Mouse (Mus musculus) embryonic facial prominence, embryonic 13.5 days (tissue): ENCODE results near the gene Slc22a6. TPM values are rescaled to one million over a fixed set of nuclear protein-coding genes. Genes with fewer than 3 reads are reported as not detected.

Source experiments
- ATAC-seq: fragments of 200-750 bp; cut with Nextera tagmentation; 2 replicates; pipeline ENCODE4 v1.8.0; 2017; ENCODE audit warnings: low read depth; ENCODE audit not compliant: insufficient number of reproducible peaks, insufficient read depth, low FRiP score, low TSS enrichment
- H3K27ac ChIP-seq: fragments of 300-500 bp; sonication (generic); 2 replicates; pipeline ENCODE4 v1.5.1; 2015; ENCODE audit warnings: moderate library complexity, mild to moderate bottlenecking, inconsistent platforms
- H3K27me3 ChIP-seq: fragments of 300-500 bp; sonication (generic); 2 replicates; pipeline ENCODE4 v1.6.1; 2015; ENCODE audit warnings: mild to moderate bottlenecking, inconsistent platforms
- H3K36me3 ChIP-seq: fragments of 300-500 bp; sonication (generic); 2 replicates; pipeline ENCODE4 v1.6.1; 2015; ENCODE audit warnings: mild to moderate bottlenecking, inconsistent platforms
- H3K4me1 ChIP-seq: fragments of 300-500 bp; sonication (generic); 2 replicates; pipeline ENCODE4 v1.6.1; 2015; ENCODE audit warnings: inconsistent platforms
- H3K4me2 ChIP-seq: fragments of 300-500 bp; sonication (generic); 2 replicates; pipeline ENCODE4 v1.6.1; 2015; ENCODE audit warnings: moderate library complexity, mild to moderate bottlenecking, inconsistent platforms
- H3K4me3 ChIP-seq: fragments of 300-500 bp; sonication (generic); 2 replicates; pipeline ENCODE4 v1.5.1; 2015; ENCODE audit warnings: mild to moderate bottlenecking, inconsistent platforms
- H3K9ac ChIP-seq: fragments of 300-500 bp; sonication (generic); 2 replicates; pipeline ENCODE4 v1.6.1; 2015; ENCODE audit warnings: mild to moderate bottlenecking, inconsistent platforms
- H3K9me3 ChIP-seq: fragments of 300-500 bp; sonication (generic); 2 replicates; pipeline ENCODE4 v1.6.1; 2016; ENCODE audit warnings: inconsistent platforms
- WGBS: fragments of 180-500 bp; shearing (Covaris S2); methylation state at CpG from one replicate; pipeline ENCODE4 v1.1.7; 2015; ENCODE audit warnings: mixed read lengths; 5-methylcytosine and 5-hydroxymethylcytosine counted together
- polyA plus RNA-seq: library from polyadenylated mRNA; unstranded; fragments of >200 nt; fragmentation: Nextera tagmentation; extraction: Ambion mirVana; gene quantifications from 2 replicates; pipeline ENCODE4 v1.2.1, GENCODE M21; 2015

The Slc22a6 gene
- polyA plus RNA-seq: 0.08 and 0.12 TPM in 2 replicates

- no peak within 1 kb of the TSS for H3K4me3 ChIP-seq
- no peaks in the 10 kb centered on the region for H3K36me3 ChIP-seq
- H3K4me2 ChIP-seq: no peak within 1 kb of the TSS
- no peaks in the 10 kb centered on the region for H3K27me3 ChIP-seq
- H3K27ac ChIP-seq: no peak within 1 kb of the TSS
- H3K9ac ChIP-seq: no peak within 1 kb of the TSS
- no peaks in the 10 kb centered on the region for H3K9me3 ChIP-seq
- no peaks in the 10 kb centered on the region for H3K4me1 ChIP-seq
- 26% methylated on average over 7 of the region's 7 CpGs for WGBS
- no peak for ATAC-seq
Observed at GRCm38 (mm10) chr19:8617904-8618303, at the start of gene Slc22a6. Slc22a6 (plus strand) TSS chr19:8618039.

GRCm38 (mm10) chr19:8569453-8569863 lies 48.4 kb upstream of the Slc22a6 start:
- Histone ChIP-seq H3K9me3 (no peaks in the 10 kb centered on the region), H3K27me3 (no peaks in the 10 kb centered on the region), H3K27ac (no peak overlapping the region), H3K4me2 (peak overlapping the region; percentile 61), H3K4me3 (peak overlapping the region; percentile 33), H3K9ac (peak overlapping the region; percentile 61), H3K36me3 (no peaks in the 10 kb centered on the region), H3K4me1 (peaks cover 4% of the 10 kb centered on the region; the same call in 1 of the 2 replicates)
- ATAC-seq: no peak
- 5% methylated on average over 14 of the region's 14 CpGs for WGBS

- no peak overlapping the region for H3K4me3 ChIP-seq
- no peaks in the 10 kb centered on the region for H3K9me3 ChIP-seq
- H3K4me2 ChIP-seq: no peak overlapping the region
- no peak overlapping the region for H3K27ac ChIP-seq
- no peaks in the 10 kb centered on the region for H3K27me3 ChIP-seq
- no peak overlapping the region for H3K9ac ChIP-seq
- WGBS: 46% methylated on average over 2 of the region's 2 CpGs
- H3K4me1 ChIP-seq: peaks cover 4% of the 10 kb centered on the region; the same call in 1 of the 2 replicates
- ATAC-seq: no peak
- no peaks in the 10 kb centered on the region for H3K36me3 ChIP-seq
Observed at GRCm38 (mm10) chr19:8570341-8571040, 47.3 kb upstream of the Slc22a6 start.

- Histone ChIP-seq H3K36me3 (no peaks in the 10 kb centered on the region), H3K4me3 (no peak overlapping the region), H3K27me3 (no peaks in the 10 kb centered on the region), H3K4me1 (peaks cover 4% of the 10 kb centered on the region; the same call in 1 of the 2 replicates), H3K9me3 (no peaks in the 10 kb centered on the region), H3K4me2 (no peak overlapping the region), H3K9ac (no peak overlapping the region), H3K27ac (no peak overlapping the region)
- WGBS: 61% methylated on average over 7 of the region's 7 CpGs
- ATAC-seq: no peak
Observed at GRCm38 (mm10) chr19:8571746-8572145, 46.1 kb upstream of the Slc22a6 start.

GRCm38 (mm10) chr19:8572485-8572884 lies 45.4 kb upstream of the Slc22a6 start:
- Histone ChIP-seq H3K9ac (no peak overlapping the region), H3K27me3 (no peaks in the 10 kb centered on the region), H3K4me2 (no peak overlapping the region), H3K36me3 (no peaks in the 10 kb centered on the region), H3K4me3 (no peak overlapping the region), H3K4me1 (peaks cover 4% of the 10 kb centered on the region; the same call in 1 of the 2 replicates), H3K27ac (no peak overlapping the region), H3K9me3 (no peaks in the 10 kb centered on the region)
- no peak for ATAC-seq
- WGBS: 40% methylated on average over 3 of the region's 3 CpGs

GRCm38 (mm10) chr19:8577432-8577831 lies 40.4 kb upstream of the Slc22a6 start:
- H3K9me3 ChIP-seq: no peaks in the 10 kb centered on the region
- no peaks in the 10 kb centered on the region for H3K27me3 ChIP-seq
- H3K4me2 ChIP-seq: no peak overlapping the region
- no peak overlapping the region for H3K4me3 ChIP-seq
- H3K4me1 ChIP-seq: peaks cover 6% of the 10 kb centered on the region
- H3K36me3 ChIP-seq: no peaks in the 10 kb centered on the region
- H3K9ac ChIP-seq: no peak overlapping the region
- 79% methylated on average over 4 of the region's 4 CpGs for WGBS
- no peak overlapping the region for H3K27ac ChIP-seq
- ATAC-seq: no peak

GRCm38 (mm10) chr19:8578293-8578969 lies 39.4 kb upstream of the Slc22a6 start:
- peak overlapping the region; percentile 40 for H3K4me3 ChIP-seq

GRCm38 (mm10) chr19:8578970-8579342 lies 38.9 kb upstream of the Slc22a6 start:
- no peak for ATAC-seq
- WGBS: 64% methylated on average over 2 of the region's 2 CpGs
- Histone ChIP-seq H3K4me2 (peak overlapping the region; percentile 71), H3K27me3 (no peaks in the 10 kb centered on the region), H3K9ac (peak overlapping the region; percentile 69; the same call in 1 of the 2 replicates), H3K36me3 (no peaks in the 10 kb centered on the region), H3K4me1 (peaks cover 6% of the 10 kb centered on the region), H3K27ac (no peak overlapping the region), H3K4me3 (peak overlapping the region; percentile 40), H3K9me3 (no peaks in the 10 kb centered on the region)

More at GRCm38 (mm10) chr19:8578293-8578969, 39.4 kb upstream of the Slc22a6 start:
- peak; percentile 59 for ATAC-seq
- Histone ChIP-seq H3K9ac (peak overlapping the region; percentile 69), H3K36me3 (no peaks in the 10 kb centered on the region), H3K27ac (no peak overlapping the region), H3K4me2 (peak overlapping the region; percentile 71), H3K4me1 (peaks cover 6% of the 10 kb centered on the region), H3K9me3 (no peaks in the 10 kb centered on the region), H3K27me3 (no peaks in the 10 kb centered on the region)
- WGBS: 8% methylated on average over 24 of the region's 24 CpGs

- 0 out of 2 replicates have a peak, but pooled peaks cover 3% of the 10 kb centered on the region for H3K4me1 ChIP-seq
- no peaks in the 10 kb centered on the region for H3K9me3 ChIP-seq
- 85% methylated on average over 3 of the region's 3 CpGs for WGBS
- H3K9ac ChIP-seq: no peak overlapping the region
- H3K4me3 ChIP-seq: no peak overlapping the region
- ATAC-seq: no peak
- no peak overlapping the region for H3K4me2 ChIP-seq
- no peaks in the 10 kb centered on the region for H3K36me3 ChIP-seq
- H3K27ac ChIP-seq: no peak overlapping the region
- H3K27me3 ChIP-seq: no peaks in the 10 kb centered on the region
Observed at GRCm38 (mm10) chr19:8585298-8585697, 32.5 kb upstream of the Slc22a6 start.

- 65% methylated on average over 2 of the region's 2 CpGs for WGBS
- no peaks in the 10 kb centered on the region for H3K9me3 ChIP-seq
- H3K4me3 ChIP-seq: no peak overlapping the region
- H3K9ac ChIP-seq: no peak overlapping the region
- no peaks in the 10 kb centered on the region for H3K27me3 ChIP-seq
- no peak overlapping the region for H3K27ac ChIP-seq
- H3K4me2 ChIP-seq: no peak overlapping the region
- H3K36me3 ChIP-seq: no peaks in the 10 kb centered on the region
- H3K4me1 ChIP-seq: peaks cover 3% of the 10 kb centered on the region; the same call in 1 of the 2 replicates
- no peak for ATAC-seq
Observed at GRCm38 (mm10) chr19:8585899-8586298, 31.9 kb upstream of the Slc22a6 start.

GRCm38 (mm10) chr19:8586350-8586749 lies 31.5 kb upstream of the Slc22a6 start:
- Histone ChIP-seq H3K4me3 (no peak overlapping the region), H3K36me3 (no peaks in the 10 kb centered on the region), H3K27me3 (no peaks in the 10 kb centered on the region), H3K9ac (no peak overlapping the region), H3K4me2 (no peak overlapping the region), H3K27ac (no peak overlapping the region), H3K4me1 (peaks cover 8% of the 10 kb centered on the region; the same call in 1 of the 2 replicates), H3K9me3 (no peaks in the 10 kb centered on the region)
- no peak for ATAC-seq
- 39% methylated on average over 3 of the region's 3 CpGs for WGBS

GRCm38 (mm10) chr19:8587315-8587714 lies 30.5 kb upstream of the Slc22a6 start:
- 60% methylated on average over 1 of the region's 1 CpGs for WGBS
- no peaks in the 10 kb centered on the region for H3K9me3 ChIP-seq
- peaks cover 12% of the 10 kb centered on the region for H3K4me1 ChIP-seq
- no peaks in the 10 kb centered on the region for H3K27me3 ChIP-seq
- H3K4me2 ChIP-seq: no peak overlapping the region
- H3K9ac ChIP-seq: no peak overlapping the region
- no peak overlapping the region for H3K27ac ChIP-seq
- no peak for ATAC-seq
- H3K36me3 ChIP-seq: no peaks in the 10 kb centered on the region
- no peak overlapping the region for H3K4me3 ChIP-seq
